Mouse (Mus musculus) induced T-regulatory cell, adult 2 months (primary cell): ENCODE measurements at regions not wholly inside any gene's neighbourhood (a gene's known extent, or its start where the extent isn't known, plus 50 kb on each side); places are given as distances from the start of the nearest gene placed in this dataset.
A peak's percentile ranks its signal among the peaks of the same experiment; 100 is the strongest.

Experiments used
- DNase-seq: peaks from one replicate; pipeline ENCODE4 v3.0.0-alpha.2; 2012; ENCODE audit warnings: low read depth

DNA sequence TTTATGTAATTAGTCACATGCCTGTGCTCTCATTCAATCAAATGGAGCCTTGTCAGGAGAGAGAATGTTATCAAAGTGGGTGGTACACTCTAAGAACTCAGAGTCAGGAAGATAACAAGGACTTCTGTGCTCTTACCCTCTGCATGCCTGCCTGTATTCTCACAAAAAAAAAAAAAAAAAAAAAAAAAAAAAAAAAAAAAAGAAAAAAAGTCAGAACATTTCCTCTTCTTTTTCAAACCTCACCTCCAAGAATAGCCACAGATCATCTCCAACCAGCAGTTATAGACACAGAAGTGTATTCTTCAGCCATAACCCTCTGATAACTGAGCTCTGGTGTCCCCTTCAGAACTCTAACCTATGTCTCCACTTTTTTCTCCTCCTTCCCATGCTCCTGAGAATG, 77.5 kb downstream of the Abo start:
- DNase-seq = no peak

DNA sequence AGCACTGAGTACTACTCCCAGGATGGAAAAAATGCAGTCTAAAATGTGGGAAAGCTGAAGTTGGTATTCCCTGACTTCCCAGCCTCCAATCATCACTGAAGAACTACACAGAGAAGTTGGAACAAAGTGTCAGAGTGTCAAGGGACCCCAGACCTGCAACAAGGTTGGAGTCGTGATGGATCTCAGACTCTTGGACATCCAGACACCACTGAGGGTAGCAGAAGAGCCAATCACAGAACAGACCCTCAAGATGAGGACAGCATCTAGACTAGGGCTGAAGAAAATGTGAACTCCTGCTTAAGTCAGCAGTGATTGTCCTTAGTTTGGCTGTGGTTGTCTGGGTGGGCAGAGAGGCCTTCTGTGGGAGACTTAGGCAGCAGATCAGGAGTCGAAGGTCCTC, 87.8 kb downstream of the Abo start:
- DNase-seq = no peak

DNA sequence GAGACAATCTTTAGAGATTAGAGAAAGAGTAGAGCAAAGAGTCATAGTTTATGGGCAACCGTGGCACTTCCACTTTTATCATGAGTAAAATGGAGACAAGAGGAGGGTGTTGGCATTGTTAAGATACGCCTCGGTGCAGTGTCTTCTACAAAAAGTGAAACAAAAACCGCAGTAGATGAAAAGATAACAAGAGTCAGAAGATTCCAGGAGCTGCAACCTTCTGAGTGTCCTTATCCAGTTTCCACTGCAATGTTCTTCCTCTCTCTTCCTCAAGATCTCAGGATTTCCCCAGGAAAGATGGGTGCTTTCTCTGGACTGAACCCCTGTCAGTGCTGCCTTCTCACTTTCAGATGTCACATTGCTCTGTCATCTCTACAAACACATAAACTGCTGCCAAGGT, 82.3 kb upstream of the Lcn4 start:
- peak; percentile 64 for DNase-seq

DNA sequence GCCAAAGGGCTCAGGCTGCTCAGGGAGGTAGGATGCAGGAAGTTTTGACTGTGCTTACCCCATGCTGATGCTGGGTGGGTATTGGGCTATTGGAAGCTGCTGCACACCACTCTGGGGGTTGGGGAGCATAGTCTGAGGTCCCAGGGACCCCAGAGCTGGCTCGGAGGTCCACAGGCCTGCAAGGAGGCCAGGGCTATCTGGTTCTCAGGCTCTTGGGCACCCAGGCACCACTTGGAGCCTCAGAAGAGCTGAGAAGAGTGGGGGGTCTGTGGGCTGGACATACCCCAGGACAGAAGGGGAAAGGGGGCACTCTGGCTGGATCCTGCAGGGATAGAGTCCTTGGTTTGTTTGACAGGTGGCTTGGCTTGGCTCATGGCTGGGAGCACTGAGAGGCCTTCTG, 80.8 kb upstream of the Lcn4 start:
- no peak for DNase-seq

DNA sequence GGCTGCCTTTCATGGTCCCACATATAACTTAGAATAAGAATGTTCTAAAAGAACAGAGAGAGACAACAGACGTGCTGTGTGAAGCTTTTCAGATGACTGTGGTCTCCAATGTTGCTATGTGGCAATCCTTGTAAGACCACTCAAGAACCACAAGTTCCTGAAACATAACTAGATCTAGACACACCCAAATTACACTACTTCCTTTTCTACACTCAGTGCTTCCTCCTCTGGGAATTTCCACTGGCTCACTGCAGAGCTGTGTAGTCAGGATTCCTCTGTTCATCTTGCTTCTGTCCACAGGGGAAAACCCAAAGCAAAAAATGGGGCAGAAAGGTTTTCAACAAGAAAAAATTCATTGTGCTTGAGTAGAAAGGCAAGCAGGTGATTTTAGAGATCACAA, 73.3 kb upstream of the Lcn4 start:
- peak; percentile 39 for DNase-seq

DNA sequence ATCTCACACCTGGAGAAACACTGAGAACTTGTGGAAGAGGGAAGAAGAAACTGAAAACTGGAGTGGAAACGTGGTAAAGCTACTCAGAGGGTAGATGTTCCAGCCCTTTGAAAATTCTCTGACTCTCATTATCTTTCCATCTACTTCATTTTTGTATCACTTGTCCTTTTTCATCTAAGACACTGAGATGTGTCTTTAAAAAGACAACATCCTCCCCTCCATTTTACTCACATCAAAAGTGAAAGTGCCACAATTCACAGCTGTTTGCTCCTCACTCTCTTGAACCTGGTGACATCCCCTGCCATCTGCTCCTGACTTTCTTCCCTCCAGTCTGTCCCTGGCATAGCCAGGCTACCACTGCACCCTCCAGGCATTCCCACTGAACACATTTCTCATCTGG, 67.8 kb upstream of the Lcn4 start:
- peak; percentile 58 for DNase-seq

DNA sequence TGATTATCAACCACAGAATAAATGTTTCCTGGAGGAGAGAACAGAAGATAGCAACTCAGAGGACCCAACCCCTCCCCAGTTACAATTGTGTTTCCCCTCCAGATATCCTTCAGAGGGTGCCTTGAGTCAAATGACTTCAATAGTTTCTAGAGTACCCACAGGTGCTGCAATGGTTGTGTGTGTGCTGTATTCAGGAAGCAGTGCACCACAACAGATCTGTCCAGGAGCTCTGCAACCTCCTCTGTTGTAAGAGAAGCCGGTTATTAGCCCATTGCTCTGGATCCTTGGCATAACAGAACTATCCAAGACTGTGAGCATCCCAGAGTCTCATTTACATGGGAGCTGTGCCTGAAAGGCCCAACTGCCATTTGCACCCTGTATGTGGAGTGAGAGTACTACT, 66.6 kb upstream of the Lcn4 start:
- no peak for DNase-seq
